Mouse (Mus musculus) thymus, adult 18-20 months (tissue): ENCODE measurements around the gene Rreb1.

Source experiments
- DNase-seq, 2 experiments: peaks; one replicate each; pipeline ENCODE4 v3.0.0; 2022; ENCODE audit warnings: mixed read lengths in 2 of 2

The Rreb1 gene

DNA sequence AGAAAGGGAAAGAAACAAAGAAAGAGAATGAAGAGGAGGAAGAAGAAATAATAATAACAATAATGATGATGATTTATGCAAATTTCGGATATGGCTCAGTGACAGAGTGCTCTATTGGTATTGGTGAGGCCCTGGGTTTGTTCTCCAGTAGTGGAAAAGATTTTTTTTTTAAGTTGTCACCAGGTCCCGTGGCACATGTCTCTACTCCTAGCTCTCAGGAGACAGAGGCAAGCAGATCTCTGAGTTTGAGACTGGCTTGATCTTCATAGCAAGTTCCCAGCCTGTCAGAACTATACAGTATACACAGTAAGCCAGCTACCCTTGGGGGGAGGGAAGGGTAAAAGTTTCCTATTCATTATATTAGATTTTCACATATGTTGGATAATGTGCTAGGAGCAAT is 3.4 kb downstream of the Rreb1 start:
- DNase-seq: no peak

DNA sequence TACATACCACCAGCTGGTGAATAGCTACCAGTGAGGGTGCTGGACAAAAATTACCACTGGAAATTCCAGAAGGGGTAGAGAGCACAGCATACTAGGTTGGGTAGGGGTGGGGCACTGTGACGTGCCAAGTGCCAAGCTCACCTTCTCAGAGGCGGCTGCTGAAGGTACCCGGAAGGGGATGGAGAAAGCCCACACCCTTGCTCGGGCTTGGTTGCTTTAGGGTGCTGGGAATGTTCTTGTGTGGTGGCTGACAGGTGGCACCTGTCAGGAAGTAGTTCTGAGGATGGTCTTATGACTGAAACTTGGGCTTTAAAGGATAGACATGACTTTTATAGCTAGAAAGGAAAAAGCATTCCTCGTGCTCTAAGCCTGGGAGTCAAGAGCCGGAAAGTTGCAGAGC is 3.9 kb downstream of the Rreb1 start:
- no peak for DNase-seq

DNA sequence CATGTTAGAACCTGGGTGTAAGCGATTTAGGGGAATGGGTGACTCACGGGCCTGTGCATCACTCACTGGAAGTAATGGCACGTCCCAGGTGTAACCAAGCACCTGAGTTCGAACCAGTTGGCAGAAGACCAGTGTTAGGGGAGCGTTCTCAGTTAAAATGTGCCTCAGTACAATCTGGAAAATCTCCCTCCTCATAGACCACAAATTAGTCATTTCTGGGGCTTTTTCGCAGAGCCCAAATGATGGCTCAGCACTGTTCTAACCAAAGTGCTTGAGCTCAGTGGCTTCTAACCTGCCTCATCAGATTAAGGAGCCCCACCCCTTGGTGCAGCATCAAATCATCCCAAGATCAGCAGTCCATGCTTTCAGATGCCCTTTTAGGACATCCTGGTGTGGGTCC is 5.5 kb downstream of the Rreb1 start:
- no peak for DNase-seq

DNA sequence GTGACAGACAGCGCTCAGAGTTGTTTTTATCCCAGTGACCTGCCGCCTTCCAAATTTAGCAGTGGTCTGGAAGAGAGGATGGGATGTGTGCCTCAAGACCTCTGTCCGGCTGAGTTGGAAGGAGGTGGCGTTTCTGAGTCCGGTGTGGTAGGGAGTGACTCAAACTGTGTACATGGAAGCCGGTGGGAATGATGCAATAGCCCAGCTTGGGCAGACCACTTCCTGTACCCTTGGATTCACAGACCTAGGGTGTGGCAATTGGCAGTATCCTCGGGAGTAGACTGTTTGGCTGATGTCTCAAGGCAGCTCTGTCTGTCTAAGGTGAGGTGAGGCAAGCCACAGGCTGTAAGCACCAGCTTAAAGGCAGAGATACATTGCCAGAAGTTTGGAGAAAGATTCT is 6.0 kb downstream of the Rreb1 start:
- no peak for DNase-seq

DNA sequence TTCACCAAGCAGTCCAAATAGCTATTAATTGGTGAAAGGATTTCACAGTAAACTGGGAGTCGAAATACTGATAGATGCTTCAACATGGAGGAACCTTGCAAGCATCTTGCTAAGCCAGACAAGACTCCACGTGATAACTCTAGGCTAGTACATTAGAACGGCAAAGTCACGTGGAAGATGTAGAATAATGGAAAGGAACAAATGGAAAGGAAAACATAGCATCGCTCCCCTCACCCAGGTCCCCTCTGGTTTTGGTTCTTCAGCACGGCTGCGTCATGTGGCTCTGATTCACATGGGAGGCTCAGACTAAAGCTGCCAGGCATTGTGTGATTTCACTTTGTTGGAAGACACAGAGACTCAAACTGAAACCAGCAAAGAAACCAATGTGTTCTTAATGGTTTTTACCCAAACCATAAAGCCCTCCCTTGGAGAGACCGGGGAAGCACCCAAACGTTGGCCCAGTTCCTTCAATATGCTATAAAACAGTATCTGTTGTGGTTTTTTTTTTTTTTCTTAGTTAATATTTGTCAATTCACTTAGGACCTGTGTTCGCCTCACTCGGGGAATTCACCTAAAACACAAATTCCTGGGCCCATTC is 14.6 kb downstream of the Rreb1 start:
- DNase-seq: no peak

DNA sequence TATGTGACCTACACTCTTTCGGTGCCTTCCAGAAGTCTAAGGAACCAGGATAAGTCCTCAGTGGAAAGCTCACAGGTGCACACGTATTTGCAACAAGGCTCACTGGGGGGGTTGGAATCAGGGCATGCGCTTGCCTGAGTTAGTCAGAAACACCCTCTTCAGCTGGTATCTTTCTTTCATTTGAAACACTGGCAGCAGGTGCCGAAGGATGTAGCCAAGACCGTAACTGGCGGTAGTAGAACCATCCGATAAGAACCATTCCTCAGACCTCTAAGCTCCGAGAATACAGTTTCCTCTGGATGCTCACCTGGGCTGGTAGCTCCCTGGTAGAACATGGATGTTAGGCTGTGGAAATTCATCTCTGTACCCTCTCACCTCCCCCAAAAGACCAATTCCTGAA is 20.6 kb downstream of the Rreb1 start:
- no peak for DNase-seq

DNA sequence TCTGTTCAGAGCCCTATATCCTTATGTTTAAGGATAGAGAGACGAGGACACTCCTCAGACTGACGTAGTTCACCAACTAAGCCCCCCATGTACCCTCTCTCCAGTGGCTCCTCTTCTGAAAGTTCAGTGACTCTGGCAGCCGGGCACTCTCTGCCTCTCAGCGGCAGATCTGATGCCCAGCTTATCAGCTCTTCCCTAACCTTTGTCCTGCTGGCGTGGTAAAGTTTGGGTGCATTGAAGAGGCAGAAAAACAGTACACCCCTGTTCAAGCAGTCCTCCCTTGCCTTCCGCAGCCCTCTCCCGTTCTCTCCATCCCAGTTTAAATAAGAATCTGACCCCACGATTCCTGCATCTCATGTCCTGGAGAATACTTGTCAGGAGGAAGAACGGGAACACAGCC is 21.2 kb downstream of the Rreb1 start:
- DNase-seq: no peak

DNA sequence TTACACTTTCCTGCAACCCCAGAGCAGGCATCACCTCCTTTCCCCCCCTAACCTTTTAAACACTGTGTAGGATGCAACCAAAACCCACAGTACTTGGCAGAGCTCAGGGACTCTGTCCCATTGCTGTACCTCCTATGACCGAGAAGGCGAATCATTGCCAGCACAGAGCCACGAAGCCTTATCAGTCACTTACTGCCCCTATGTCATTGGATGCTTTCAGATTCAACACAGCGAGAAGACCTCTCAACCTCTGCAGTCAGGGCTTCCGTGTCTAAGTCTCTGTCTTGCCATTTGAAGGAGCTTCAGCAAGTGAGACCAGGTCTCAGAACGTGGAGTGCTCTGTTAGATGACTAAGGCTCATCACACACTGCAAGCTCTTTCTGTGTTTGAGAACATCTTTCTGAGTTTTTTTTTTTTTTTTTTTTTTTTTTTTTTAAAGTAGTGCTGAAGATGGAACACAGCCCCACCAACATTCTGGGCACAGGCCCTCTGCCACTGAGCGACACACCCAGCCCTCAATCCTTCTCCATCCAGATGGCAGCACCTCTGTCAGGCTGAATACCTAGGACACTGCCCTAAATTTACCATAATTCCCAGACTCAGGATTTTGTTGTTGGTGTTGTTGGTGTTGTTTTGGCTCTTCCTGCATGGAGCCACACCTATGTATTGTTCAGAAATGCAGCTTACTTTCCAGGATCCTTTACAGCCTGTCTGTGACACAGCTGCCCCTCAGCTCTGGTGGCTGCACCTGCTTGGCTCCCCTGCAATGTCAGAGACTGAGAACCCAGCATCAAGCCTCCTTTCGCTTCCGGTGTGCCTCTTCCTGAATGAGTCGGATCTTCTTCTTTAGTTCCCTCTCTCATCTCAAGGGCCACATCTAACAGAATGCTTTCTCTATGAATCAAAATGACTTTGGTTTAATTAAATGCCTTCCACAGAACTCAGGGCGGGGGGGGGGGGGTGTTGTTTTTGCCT is 23.2 kb downstream of the Rreb1 start:
- DNase-seq: peak; percentile 74 to 83

DNA sequence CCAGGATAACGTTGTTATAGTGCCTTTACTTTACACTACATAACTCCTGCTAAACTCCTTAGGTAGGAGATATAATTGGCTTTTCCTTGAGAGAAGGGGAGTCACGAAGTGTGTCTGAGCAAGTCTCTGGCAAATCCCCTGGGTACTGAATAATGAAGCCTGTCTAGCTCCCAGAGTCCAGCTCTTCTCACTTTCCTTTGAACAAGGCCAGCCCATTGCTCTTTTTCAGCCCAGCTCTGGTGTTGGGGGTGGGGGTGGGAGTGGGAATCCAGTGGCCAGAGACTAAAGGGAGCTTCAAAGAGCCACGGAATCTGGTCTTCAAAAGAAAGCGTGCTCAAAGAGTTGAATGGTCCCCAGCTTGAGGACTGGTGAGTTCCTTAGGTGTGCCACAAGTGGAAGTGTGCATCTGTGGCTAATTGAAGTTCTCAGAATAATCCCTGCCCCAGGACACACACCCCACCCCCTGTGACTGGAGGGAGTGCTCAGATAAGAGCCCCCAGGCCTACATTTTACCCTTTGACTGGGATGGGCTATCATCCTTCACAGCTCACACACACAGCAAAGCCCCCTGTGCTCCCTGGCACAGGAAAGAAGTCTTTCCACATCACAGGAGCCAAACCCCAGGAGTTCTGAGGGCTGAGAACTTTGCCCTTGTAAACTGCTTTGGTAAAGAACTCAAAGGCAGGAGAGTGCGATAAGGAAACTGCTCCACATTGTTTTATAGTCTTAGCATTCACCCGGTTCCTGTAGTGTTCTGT is 24.2 kb downstream of the Rreb1 start:
- peak in 1 of 2 experiments; percentile 22 for DNase-seq

DNA sequence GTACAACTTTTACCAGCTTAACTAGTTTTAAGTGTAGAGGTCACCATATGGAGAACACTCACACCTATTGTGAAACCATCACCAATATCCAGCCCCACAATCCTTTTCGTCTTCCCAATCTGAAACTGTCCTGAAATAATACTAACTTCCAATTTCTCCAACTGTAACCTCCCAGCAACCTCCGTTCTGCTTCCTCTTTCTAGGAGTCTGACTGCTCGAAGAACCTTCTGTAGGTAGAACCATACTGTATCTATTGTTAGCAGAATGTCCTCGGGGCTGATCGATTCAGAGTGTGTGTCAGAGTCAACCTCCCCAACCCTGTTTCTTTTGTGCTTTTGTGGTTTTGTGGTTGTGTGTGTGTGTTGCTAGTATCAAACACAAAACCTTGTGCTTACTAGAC is 25.0 kb downstream of the Rreb1 start:
- no peak for DNase-seq

DNA sequence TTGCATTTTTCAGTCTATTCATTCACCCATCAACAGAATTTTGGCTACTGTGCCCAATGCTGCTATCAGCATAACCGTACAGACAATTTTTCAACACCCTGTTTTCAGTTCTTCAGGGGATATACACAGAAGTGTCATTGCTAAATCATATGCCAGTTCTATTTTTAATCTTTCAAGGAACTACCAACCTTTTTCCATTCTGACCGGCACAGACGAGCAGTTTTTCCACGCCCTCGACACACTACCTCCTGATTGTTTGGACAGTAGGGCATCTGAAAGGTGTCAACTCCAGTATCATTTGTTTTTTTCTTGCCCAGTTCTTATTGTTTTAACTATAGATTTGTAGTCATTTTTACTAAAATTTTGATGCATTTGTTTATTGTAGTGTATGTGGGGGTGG is 25.8 kb downstream of the Rreb1 start:
- no peak for DNase-seq

DNA sequence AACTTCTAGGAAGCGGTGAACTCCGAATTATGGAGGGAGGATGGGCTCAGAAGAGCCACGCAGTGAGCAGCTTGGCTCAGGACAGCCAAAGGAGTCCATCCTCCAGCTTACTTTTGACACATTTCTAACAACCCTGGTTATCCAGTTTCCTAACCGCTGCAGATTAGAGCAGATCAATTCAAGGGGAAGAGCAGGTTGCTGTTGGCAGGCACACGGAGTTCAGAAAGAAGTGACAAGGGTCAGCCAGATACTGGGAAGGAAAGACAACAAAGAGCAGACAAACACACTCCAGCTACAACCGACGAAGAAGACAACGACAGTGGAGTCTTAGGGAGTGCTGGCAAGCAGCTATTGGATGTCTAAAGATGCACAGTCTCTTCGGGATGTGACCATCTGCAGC is 36.8 kb downstream of the Rreb1 start:
- no peak for DNase-seq

DNA sequence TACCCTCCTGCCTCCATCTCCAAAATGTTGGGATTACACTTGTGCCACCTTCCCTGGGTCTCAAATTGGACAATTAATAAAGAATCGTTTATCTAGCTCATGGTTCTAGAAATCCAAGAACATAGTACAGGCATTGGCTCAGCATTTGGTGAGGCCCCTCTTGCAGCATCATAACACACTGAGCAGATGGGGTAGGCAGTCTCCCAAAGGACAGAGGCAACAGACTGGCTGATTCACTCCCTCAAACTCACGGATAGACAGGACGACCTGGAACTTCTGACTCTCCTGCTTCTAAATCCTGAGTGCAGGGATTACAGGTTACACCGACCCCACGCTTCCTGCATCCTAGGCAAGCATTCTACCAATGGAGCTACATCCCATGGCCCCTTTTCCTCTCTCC is 38.5 kb downstream of the Rreb1 start:
- no peak for DNase-seq

DNA sequence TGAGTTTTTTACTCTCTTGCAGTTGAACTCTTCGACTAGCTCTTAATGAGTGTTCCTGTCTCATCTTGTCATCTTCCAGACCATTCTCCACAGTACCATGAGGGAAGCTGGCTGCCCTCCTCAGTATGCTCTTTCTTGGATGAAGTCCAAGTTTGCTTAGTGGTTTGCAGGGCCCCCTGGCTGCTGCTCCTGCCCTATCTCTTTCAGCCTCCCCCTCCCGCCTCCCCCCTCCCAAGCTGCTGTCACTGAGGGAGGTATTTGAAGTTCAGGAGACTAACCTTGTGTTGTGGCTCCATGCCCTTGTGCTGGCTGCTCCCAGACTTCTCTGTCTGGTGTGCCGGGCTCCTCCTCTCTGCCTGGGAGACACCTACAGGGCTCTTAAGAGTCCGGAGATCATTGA is 43.2 kb downstream of the Rreb1 start:
- DNase-seq: no peak

DNA sequence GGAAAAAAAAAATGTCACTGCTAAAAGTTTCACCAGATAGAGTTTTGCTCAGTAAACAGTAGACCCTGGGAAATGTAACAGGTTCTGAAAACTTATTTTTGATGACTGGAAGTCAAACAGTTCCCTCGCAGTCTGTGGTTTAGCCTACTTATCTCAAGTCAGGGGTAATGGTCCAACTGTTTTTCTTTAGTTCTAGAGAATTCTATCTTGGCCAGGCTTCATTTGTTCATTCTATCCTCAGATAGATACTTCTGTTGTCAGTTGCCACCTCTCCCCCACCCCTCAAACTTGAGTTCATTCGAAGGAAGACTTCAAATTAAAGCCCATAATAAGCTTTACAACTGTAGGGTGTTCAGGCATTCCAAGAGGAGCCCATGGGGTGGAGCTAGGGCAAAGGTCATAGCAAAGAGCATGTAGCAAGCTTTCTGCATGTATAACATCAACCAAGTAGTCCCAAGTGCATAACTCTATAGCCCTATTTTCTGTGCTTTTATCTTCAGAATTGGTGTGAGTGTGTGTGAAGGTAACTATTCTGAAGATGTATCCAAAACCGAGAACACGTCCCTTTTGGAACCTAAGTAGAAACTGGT is 46.2 kb downstream of the Rreb1 start:
- no peak for DNase-seq

DNA sequence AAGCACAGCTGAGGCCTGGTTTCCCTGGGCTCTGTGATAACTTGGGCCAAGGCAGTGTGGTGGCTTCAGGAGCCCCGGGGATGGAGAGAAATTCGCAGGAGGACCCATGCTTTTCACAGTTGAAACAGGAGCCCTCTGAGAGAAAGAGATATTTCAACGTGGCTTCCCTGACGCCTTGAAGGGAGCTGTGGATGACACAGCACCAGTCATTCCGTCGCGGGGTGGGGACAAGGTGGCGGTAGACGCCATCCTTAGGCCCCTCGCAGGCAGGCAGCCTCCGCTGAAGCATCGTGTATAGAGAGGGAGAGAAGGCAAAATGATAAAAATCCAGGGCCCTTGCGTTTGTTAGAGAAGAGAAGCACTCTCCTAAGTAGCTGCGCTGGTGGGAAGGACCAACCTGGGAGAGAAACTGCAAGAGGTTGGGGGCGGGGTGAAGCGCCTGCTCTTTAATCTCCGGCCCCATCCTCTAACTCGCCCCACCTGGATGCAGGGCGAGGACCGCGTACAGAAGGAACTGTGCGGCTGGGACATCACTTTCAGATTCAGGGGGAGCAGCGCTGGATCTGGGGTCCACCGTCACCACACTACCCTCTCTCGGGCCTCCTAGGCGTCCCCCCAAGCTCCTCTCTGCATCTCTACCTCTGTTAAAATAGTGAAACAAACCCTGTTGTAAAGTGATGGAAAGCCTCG is 46.9 kb downstream of the Rreb1 start:
- DNase-seq: peak in 1 of 2 experiments; percentile 51

DNA sequence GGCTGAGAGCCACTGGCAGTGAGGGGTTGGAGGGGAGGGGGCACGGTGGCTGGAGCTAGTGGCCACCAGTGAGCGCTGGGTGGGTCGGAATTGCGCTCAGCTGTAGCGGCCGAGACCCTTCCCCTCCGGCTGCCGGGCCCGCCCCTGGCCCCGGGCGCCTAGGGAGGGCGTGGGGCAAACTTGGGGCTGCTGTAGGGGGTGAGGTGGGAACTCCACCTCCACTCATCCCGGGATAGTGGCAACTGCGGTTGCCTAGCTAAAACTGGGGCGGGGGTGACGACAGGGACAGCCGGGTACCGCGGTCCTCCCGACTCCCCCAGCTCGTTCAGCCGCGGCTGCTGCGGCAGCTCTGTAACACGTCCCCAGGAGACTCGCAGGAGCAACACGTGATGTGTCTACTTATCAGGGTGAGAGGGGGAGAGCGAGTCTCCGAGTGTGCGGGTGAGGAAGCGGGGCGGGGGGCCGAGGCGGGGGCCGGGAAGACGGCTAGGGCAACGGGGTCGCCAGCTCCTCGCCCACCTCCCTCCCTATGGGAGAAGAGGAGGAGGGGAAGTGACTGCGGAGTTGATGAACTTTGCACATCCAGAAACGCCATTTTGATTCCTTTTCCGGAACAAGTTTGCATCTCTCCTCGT is 47.6 kb downstream of the Rreb1 start:
- DNase-seq: peak; percentile 68 to 76

DNA sequence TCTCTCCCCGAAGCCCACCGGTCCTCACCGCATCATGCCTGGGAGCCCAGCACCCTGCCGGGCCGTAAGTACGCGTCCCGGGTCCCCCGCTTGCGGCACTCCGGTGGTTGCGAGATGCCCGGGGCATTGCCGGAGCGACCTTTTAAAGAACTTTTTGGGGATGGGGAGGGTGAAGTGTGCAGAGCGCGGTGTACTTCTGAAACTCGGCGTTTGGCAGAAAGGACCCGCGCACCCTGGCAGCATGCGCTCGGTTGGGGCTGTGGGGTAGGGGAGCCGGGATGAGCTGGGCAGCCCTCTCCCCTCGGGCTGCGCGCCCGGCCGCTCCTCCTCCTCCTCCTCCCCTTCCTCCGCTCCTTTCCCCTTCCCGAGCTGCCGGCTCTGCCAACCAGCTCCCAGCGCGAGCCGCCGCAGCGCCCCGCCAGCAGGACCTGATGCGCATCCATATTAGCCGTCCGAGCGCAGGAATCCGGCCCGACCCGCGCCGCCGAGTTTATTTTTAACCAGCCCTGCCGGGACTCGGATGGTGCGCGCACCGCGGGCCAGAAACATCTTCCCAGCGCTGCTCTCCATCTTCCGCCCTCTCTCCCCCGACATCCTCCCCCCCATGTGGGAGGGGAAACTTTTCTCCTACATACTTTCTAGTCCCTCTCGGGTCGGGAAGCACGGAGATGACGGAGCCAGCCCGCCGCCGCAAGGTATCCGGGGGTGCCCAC is 48.2 kb downstream of the Rreb1 start:
- peak; percentile 61 to 69 for DNase-seq

DNA sequence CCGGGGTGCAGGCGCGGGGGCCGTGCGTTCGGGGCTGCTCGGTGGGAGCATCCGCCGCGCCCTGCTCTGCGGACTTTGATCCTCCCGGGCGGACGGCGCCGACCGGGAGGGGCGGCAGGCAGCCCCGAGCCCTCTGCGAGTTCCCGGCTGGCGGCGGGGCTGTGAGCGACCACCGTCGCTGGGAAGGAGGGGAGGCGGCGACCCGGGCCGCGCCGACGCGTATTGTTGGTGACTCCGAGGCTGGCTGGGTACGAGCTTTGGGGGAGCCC is 48.7 kb downstream of the Rreb1 start:
- DNase-seq: peak in 1 of 2 experiments; percentile 74

DNA sequence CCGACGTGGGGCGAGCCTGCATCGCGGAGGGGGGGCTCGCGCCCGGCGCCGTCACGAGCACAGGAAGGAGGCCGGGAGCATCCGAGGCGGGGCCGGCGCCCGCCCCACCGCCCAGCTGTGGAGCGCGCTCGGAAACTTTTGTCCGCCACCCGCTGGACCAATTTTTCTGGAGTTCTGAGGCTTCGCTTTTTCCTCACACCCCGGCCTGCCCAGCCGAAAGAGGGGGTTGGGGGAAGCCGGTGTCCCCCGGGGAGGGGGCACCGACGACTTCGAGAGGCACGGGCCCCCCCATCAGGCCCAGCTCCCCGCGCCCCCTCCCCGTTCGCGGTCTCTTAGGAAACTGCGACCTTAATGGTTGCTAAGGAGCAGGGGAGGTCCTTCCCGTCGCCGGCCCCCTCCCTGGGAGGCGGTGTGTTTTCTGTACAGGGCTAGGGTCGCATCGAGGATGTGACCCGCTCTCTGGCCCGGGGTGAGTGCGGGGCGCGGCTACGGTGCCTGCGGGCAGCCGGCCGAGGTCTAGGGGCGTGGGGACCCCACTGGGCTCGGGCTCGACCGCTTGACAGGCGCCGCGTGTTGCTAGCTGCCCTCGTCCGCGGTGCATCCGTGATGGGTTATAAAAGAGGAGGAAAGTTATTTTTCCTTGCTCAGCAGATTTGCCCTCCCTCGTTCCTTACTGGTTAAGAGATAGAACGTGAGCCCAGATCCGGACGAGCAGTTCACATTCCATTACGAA is 49.2 kb downstream of the Rreb1 start:
- peak; percentile 67 to 69 for DNase-seq

DNA sequence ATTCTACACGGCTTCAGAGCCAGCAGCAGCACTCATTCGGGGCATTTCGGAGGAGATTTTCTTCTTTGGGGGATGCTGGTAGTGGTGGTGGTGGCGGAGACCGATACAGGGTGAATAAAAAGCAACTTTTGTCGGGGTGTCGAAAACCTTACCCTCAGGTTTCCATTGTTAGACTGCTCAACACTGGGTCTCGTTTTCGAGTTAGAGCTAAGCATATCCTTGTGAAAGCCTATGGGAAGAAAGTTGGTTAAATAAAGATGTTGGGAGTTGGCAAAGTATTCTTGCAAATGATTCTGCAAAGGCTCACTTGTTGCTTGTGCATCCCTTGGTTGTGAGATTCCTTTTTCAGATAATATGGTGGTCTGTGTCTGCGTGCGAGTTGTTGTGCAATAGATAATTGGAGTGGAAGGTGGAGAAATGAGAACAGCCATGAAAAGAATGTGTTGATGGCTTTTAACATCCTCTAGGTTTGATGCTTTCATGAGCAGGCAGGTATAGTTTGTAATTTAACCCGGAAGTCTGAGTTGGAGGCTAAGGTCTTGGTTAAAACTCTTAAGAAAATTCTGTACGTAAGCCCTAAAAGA is 49.9 kb downstream of the Rreb1 start:
- no peak for DNase-seq
